Mouse (Mus musculus) spleen, adult 2 months (tissue): ENCODE measurements around the gene Perp.

Source experiments
- CTCF ChIP-seq: fragments of 200-500 bp; IDR thresholded peaks from 2 replicates; pipeline ENCODE4 v1.5.1; 2011; ENCODE audit warnings: mild to moderate bottlenecking, inconsistent platforms; ENCODE audit not compliant: insufficient read depth, insufficient read length, insufficient replicate concordance; ENCODE audit errors: extremely low read depth
- POLR2A ChIP-seq: fragments of 200-500 bp; IDR thresholded peaks from 2 replicates; pipeline ENCODE4 v1.6.1; 2011; ENCODE audit warnings: low read depth, low read length, inconsistent platforms

DNA sequence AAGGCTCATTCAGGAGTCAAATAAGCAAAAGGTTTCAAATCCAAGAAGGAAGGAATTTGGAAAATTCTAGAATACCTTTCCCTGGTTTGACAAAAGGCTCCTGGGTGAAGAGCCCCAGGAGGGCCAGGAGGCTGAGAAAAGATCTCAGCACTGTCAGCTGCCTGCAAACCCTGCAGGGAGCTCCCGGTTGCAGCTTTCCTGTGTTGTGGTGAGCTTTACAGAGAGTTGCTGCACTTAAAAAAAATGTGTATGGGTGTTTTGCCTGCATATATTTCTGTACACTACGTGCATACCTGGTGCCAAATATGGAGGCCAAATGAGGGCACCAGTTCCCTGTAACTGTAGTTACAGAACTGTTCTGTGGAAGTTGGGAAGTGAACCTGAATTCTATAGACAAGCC is 16.9 kb upstream of the Perp start:
- TF ChIP-seq CTCF (no peak), POLR2A (no peak)
